Mouse (Mus musculus): Measurements from ENCODE around the gene Slc23a2.

Slc23a2 gene

DNA sequence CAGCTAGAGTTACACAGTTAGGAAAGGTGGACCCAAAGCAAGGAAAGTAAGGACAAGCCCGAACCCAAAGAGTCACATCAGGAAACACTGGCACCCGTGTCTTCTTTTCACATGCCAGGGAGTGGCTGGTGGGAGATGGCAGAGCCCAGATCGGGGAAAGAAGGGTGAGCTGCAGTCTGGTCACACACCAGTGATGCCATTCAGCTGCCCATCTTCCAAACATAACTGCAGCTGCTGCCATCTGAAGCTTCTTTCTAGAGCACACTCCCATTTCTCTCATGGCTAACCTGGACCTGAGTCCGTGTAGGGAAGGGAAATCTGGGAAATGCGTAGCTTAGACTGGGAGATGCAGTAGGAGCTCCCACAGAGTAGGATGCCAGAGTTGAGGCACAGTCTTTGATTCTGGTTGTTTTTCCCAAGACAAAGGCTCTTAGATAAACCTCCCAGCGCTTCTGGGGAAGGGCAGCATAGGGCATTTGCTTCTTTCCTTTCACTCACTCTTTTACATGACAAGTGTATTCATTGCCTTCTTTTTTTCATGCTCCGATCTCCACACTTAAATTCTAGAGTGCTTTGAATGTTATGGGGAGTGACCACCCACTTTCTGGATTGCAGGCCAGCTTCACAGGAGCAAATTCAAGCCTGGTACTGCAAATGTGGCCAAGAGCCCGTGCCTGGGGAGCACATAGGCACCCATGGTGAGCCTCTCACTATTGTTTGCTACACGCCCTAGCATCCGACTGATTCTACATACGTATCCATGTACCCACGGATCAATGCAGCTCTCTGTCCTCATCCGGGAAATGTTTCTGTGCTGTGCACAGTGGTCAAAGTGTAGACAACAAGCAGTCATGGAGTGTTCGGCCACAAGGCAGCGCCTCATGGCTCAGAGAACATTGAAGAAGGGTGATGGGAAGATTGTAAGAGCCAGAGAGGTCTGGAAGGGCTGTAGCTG is 100.3 kb downstream of the Slc23a2 start:
- no peak for DNase-seq

GRCm38 (mm10) chr2:132043101-132043621 is 101.7 kb downstream of the Slc23a2 start:
- peak; percentile 77 for DNase-seq

DNA sequence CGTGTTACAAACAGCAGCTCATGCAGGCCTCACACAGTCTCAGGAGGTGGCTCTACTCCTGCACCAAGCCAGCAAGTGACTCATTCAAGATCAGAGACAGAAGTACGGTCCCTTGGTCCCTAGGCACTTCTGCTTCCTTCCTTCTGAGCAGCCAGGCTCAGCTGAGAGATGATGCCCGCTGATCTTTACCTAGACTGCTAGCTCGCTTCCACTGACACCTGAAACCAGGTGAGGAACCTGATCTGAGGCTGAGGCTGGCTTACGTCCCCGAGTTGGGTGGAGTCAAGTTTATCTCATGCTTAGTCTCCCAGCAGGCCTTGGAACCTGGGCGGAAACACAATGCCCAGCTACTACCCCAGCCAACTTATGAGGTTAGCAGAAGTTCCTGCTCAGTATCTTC is 105.0 kb downstream of the Slc23a2 start:
- DNase-seq = no peak

DNA sequence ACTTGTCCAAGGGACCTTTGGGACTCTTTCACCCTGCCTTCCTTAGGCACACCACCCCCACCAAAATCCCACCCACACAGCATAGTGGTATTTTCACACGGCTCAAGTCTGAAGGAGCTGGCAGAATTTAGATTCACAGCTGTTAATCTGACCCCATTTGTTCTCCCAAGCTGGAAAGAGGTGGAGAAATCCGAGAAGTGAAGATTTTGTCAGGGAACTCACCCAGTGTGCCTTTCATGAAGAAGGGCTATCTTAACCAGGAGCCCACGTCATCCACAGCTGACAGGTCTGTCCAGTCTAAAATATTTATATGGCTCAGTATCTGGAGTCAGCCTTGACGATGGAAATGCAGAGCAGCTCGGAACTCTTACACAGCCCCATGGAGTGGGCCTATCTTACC is 108.6 kb downstream of the Slc23a2 start:
- DNase-seq = no peak

DNA sequence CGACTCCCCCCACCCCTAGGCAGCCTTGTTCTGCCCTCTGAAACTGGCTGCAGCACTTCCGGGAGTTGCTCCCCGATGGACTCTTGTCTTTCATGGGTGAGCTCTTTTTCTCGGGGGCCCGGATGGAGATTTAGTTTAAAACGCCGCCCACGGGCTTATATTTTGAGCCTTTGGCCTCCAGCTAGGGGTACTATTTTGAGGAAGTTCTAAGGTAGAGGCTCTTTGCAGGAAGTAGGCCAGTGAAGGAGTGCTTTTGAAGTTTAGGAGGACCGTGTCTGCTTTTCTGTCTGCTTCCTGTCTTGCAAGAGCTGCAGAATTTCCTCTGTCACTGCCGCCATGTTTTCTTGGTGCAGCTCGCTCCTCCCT is 109.5 kb downstream of the Slc23a2 start:
- DNase-seq = no peak

- no peak for DNase-seq
These were observed 110.1 kb downstream of the Slc23a2 start for GRCm38 (mm10) chr2:132034590-132035469.

DNA sequence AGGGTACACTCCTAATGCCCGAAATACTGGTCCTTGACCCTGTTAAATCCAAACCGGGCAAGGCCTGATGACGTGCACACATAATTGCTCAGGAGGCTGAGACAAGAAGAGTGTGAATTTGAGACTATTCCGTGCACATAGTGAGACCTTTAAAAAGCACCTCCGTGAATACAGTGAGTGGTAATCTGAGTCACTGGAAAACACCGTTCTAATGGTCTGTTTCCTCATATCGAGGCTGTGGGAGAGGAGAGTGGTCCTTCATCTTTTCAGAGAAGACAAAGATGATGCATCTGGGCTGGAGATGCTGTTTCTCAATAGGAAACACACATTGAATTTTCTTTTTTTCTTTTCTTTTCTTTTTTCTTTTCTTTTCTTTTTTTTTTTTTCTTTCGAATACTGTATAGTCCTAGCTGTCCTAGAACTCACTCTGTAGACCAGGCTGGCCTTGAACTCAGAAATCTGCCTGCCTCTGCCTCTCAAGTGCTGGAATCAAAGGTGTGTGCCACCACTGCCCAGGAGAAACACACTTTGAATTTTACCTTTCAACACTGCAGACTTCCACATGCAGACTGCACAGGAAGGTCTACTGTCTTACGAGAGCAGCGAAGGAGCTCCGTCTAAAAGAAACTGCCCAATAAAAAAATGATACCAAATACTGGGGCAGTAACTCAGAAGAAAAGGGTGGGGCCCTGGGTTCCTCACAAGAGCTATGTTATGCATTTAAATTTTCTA is 113.4 kb downstream of the Slc23a2 start:
- DNase-seq = no peak

- DNase-seq = no peak
These were observed 114.2 kb downstream of the Slc23a2 start for GRCm38 (mm10) chr2:132030418-132031363.

DNA sequence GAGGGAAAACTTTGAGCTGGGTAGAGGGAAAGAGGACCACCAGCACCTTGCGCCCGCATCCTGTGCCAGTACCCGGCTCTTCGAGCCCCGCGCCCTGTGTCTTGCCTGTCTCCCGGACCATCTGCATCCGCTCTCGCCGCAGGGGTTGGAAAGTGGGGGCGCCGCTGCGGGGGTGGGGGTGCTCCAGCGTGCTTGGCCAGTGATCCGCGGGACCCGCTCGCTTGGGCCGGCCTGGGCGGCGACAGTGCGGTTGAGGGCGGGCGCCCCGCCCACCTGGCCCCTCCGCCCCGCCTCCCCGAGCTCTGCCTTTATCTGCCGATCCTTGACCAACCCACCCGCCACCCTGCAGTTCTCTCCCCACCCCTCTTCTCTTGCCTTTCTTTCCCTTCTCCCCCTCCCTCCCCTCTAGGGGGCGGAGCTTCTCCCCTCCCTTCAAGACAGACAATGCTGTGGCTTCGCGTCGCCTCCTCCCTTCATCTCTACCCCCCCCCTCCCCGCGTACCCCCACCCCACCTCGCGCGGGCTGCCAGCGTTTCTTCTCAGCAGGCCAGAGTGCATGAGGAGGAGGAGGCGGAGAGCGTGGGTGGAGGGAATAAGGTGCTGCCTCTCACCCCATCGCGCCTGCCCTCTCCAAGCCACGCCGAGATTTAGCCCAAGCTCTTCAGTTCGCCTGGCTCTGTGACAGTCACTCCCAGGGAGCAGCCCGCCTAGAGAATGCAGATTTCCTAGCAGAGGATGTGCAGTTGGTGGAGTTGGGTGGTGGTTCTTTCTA is 115.1 kb downstream of the Slc23a2 start, which contains the start of gene Rassf2:
Gene Rassf2 (minus strand): TSS at position 613 of the 772 bp plus-strand sequence.
- peak; percentile 83 for DNase-seq

GRCm38 (mm10) chr2:132028894-132029605 is 115.9 kb downstream of the Slc23a2 start:
- peak; percentile 52 for DNase-seq

DNA sequence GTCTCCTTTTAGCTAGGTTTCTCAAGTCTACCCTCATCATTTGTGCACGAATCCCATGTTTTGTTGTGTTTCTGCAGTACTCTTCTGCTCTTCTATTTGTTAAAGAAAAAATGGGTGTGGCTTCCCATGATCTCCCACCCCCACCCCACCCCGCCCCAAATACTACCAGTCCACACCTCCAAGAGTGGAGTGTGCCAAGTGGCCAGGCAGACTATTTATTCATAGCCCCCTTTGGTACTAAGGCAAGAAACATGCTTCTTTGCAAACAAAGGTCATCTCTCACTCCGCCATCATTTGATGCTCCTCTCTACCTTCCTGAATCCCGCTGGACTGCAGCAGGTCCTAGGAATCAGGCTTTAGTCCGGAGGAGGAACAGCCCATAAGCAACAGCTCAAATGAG is 116.8 kb downstream of the Slc23a2 start:
- DNase-seq = no peak

DNA sequence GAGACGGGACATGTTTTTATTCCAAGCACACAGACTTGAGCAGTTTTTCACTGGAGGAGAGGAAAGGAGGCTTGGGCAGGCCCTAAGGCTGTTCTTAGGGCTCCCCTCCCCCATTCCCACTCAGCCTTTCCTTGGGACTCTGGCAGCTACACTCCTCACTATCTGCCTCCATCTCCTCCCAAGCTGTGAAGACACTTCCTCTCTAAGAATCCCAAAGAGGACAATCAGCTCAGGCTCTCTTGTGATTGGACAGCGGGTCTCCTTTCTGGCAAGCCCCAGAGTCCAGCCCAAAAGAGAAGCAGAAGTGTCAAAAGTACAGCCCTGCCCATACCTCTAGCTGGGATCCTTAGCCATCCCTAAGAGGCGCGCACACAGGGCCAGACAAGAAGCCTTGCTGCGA is 117.5 kb downstream of the Slc23a2 start:
- DNase-seq = peak; percentile 38

- DNase-seq = no peak
These were observed 120.9 kb downstream of the Slc23a2 start for GRCm38 (mm10) chr2:132024028-132024427.

- DNase-seq = no peak
These were observed 122.3 kb downstream of the Slc23a2 start for GRCm38 (mm10) chr2:132022621-132023020.

GRCm38 (mm10) chr2:132021616-132022015 is 123.3 kb downstream of the Slc23a2 start:
- DNase-seq = no peak

DNA sequence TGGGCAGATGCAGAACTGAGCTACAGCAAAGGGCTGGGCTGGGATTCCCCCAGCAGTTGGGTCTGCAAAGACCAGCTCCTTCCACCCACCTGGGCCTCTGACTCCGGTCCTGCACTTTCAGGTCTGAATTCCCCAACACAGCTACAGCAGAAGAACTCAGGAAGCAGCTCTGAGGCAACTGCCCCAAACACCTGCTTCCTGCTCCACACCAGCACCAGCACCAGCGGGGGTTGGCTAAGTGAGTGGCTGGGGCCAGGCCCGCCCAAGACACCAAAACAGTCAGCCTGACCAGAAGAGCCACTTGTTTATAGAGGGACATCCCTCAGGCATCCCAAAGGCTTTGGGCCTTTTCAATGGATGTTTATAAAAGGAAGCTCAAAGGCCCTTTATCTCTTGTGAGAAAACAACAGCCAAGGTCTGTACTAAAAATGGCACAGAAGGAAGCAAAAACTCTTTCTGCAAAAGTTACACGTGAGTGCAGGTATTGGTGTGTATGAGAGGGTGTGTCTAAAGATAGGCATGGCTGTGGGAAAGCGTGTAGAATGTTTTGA is 123.8 kb downstream of the Slc23a2 start:
- peak; percentile 57 for DNase-seq

- DNase-seq = no peak
These were observed 124.5 kb downstream of the Slc23a2 start for GRCm38 (mm10) chr2:132020420-132020819.

- DNase-seq = no peak
These were observed 125.5 kb downstream of the Slc23a2 start for GRCm38 (mm10) chr2:132019372-132019811.

- no peak for DNase-seq
These were observed 126.8 kb downstream of the Slc23a2 start for GRCm38 (mm10) chr2:132018156-132018555.

DNA sequence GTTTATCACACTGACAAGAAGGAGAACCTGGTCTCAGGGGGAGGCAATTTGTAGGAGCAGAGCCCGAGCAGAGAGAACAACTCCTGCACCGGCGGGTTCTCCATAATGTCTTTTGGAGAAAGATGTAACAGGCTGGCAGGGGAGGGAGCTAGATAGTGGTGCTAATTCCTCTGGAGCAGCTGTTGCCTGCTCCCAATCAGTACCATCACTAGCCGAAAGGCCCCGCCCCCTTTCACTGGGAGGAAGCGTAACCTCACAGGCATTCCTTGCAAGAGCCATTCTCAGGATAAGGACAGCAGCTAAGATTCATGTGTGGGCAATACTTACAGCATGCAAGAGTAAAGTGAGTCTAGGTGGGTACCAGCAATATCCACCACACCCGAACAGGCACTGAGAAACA is 127.3 kb downstream of the Slc23a2 start:
- peak; percentile 65 for DNase-seq
